Mouse (Mus musculus) ovary, postnatal 14 days (tissue): Measurements from ENCODE around the gene Gm525.

Experiments
- DNase-seq: peaks from one replicate; pipeline ENCODE4 v3.0.0; 2022; ENCODE audit warnings: low spot score

The Gm525 gene

GRCm38 (mm10) chr11:89098083-89098835 is 24.6 kb downstream of the Gm525 start:
- no peak for DNase-seq

GRCm38 (mm10) chr11:89098930-89099329 is 25.3 kb downstream of the Gm525 start:
- no peak for DNase-seq

GRCm38 (mm10) chr11:89100403-89100802 is 26.8 kb downstream of the Gm525 start:
- DNase-seq: peak; percentile 88

- DNase-seq: peak; percentile 6
Observed at GRCm38 (mm10) chr11:89100826-89101321, 27.2 kb downstream of the Gm525 start.

- no peak for DNase-seq
Observed at GRCm38 (mm10) chr11:89103166-89103565, 29.5 kb downstream of the Gm525 start.

GRCm38 (mm10) chr11:89105211-89105610 is 31.6 kb downstream of the Gm525 start:
- DNase-seq: no peak

- DNase-seq: no peak
Observed at GRCm38 (mm10) chr11:89105823-89106222, 32.2 kb downstream of the Gm525 start.

- DNase-seq: no peak
Observed at GRCm38 (mm10) chr11:89107180-89107807, 33.7 kb downstream of the Gm525 start.

GRCm38 (mm10) chr11:89124411-89124810 is 50.8 kb downstream of the Gm525 start:
- peak; percentile 13 for DNase-seq

GRCm38 (mm10) chr11:89130856-89131255 is 57.2 kb downstream of the Gm525 start:
- no peak for DNase-seq

- DNase-seq: no peak
Observed at GRCm38 (mm10) chr11:89132406-89132805, 58.8 kb downstream of the Gm525 start.

GRCm38 (mm10) chr11:89134211-89134610 is 60.6 kb downstream of the Gm525 start:
- no peak for DNase-seq

- DNase-seq: no peak
Observed at GRCm38 (mm10) chr11:89137915-89138314, 64.3 kb downstream of the Gm525 start.
